Mouse (Mus musculus) cerebellum, adult 2 months (tissue): ENCODE measurements around the gene Olfr1036.
"Not testable (repeated sequence)": the region's sequence is repeated elsewhere in the genome, so short reads cannot be mapped to it uniquely, and the experiment has no call there.

Source experiments
- CTCF ChIP-seq: fragments of 200-500 bp; IDR thresholded peaks from 2 replicates; pipeline ENCODE4 v1.5.1; 2011; ENCODE audit warnings: low read depth, mild to moderate bottlenecking, control low read depth, low read length, moderate library complexity, borderline replicate concordance; ENCODE audit not compliant: insufficient read depth
- POLR2A ChIP-seq: fragments of 200-500 bp; IDR thresholded peaks from 2 replicates; pipeline ENCODE4 v1.6.1; 2011; ENCODE audit warnings: low read length, control low read depth, borderline replicate concordance; ENCODE audit not compliant: insufficient read depth

- not testable (repeated sequence) for TF ChIP-seq POLR2A, CTCF
These were observed 6.7 kb downstream of the Olfr1036 start for GRCm38 (mm10) chr2:86080478-86080877.
